ENCODE assay signal across 38 mouse cellular contexts in the genomic region with DNA sequence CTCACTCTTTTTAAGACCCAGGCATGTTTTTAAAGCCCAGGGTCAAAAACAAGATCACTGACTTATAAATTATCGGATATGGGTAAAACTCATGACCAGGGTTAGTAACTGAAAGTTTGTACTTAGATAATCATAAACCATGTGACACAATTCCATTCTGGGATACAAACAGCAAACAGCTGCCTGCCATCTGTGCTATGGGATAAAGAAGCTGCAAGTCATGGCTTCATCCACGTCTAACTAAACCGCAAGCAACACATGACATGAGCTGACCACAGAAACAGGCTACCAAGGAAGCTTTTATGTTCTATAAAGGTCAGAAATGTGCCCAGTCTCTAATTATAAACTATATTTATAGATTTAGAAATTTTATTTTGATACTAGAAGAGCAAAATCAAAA. TPM values are rescaled to one million over a fixed set of nuclear protein-coding genes. Genes with fewer than 3 reads are reported as not detected.
DNase-seq lines count a peak whose midpoint lies in the region; ATAC-seq and TF ChIP-seq lines count a peak whose summit lies in the region.
"Had no signal": no experiment of that assay in that cellular context is flagged by ENCODE, and none has a peak within 500 bp of the region (broad histone marks: within the 10 kb centered on the region; RNA-seq: fewer than 3 reads in every experiment).

No protein-coding gene starts in this region.

- H3K36me3 ChIP-seq in liver, embryonic 14.5 days (replicated peaks; ENCODE audit: control insufficient read depth, insufficient read depth, low read depth) = peaks cover 53% of the 10 kb centered on the region
- H3K36me3 ChIP-seq in myocyte (ENCODE audit: control insufficient read depth, insufficient read depth) = peaks cover 65% of the 10 kb centered on the region

- H3ac ChIP-seq in myocyte (ENCODE audit: control insufficient read depth, insufficient read length) = no peak overlapping the region

- no peak for TF ChIP-seq CTCF in gastrocnemius, adult 2 months (IDR thresholded peaks at IDR 0.05)
- no peak for TF ChIP-seq CTCF in liver, embryonic 14.5 days (IDR thresholded peaks at IDR 0.05; ENCODE audit: low read depth)

- no peaks in the 10 kb centered on the region for H3K9me3 ChIP-seq in liver, embryonic 14.5 days (ENCODE audit: control insufficient read depth, low read length)
- H3K9me3 ChIP-seq: embryonic facial prominence, embryonic 13.5 days; forebrain, embryonic 12.5 days; heart, embryonic 13.5 days; hindbrain, embryonic 13.5 days; limb, embryonic 13.5 days; neural tube, embryonic 15.5 days had no signal

- no peak for TF ChIP-seq POLR2A in myocyte (IDR thresholded peaks at IDR 0.05; ENCODE audit: insufficient read length, low read depth)

- peak; percentile 37 for TF ChIP-seq EP300 in liver, embryonic 14.5 days (IDR thresholded peaks at IDR 0.05; ENCODE audit: low read depth)

- no peaks in the 10 kb centered on the region for H3K27me3 ChIP-seq in liver, embryonic 14.5 days (ENCODE audit: control insufficient read depth, insufficient read depth, low read length)
- H3K27me3 ChIP-seq in myocyte (ENCODE audit: control insufficient read depth, insufficient read depth, insufficient read length) = no peaks in the 10 kb centered on the region
- H3K27me3 ChIP-seq: embryonic facial prominence, embryonic 13.5 days; forebrain, embryonic 12.5 days; heart, embryonic 13.5 days; hindbrain, embryonic 13.5 days; limb, embryonic 13.5 days; neural tube, embryonic 15.5 days; Patski had no signal

- no peak for DNase-seq in gastrocnemius, adult 2 months
- no peak for DNase-seq in gastrocnemius, postnatal 25 days
- peak; percentile 32 for DNase-seq in kidney, adult 9 months
- DNase-seq in kidney, adult 8-10 months = no peak
- DNase-seq in liver, embryonic 14.5 days (ENCODE audit: low read depth in 3 of 3, low spot score in 3 of 3) = no peak
- DNase-seq in liver = no peak
- DNase-seq: adrenal gland, postnatal 10 days; cerebellum, adult 11 months; cerebellum, adult 9-10 months; cerebellum, postnatal 36 days; embryo, embryonic 11 days; forebrain, postnatal 0 days; gastrocnemius, postnatal 10 days; heart, postnatal 36 days; kidney, postnatal 36 days; lung, adult 18-20 months; lung, postnatal 4 days; midbrain, embryonic 14.5 days; retina, postnatal 1 day; right cerebral cortex, postnatal 14 days; spleen, adult 18-20 months; thymus, postnatal 25 days had no signal

- no peak overlapping the region for H3K4me3 ChIP-seq in gastrocnemius, adult 2 months
- H3K4me3 ChIP-seq in liver, embryonic 14.5 days (ENCODE audit: insufficient read depth in 1 of 2, low read depth in 2 of 2, low read length in 2 of 2) = no peak overlapping the region
- H3K4me3 ChIP-seq in myocyte = no peak overlapping the region
- H3K4me3 ChIP-seq: embryonic facial prominence, embryonic 13.5 days; erythroblast, embryonic 14.5 days; forebrain, embryonic 12.5 days; heart, embryonic 13.5 days; hindbrain, embryonic 13.5 days; layer of hippocampus, adult 2 months; left cerebral cortex, adult 2 months; limb, embryonic 13.5 days; neural tube, embryonic 15.5 days had no signal

- H3K79me2 ChIP-seq in myocyte (ENCODE audit: control insufficient read depth, insufficient read depth) = peaks cover 69% of the 10 kb centered on the region

- 58% methylated on average over 3 of the region's 3 CpGs for WGBS in liver, embryonic 14.5 days (ENCODE audit: insufficient replicate concordance)

- intact Hi-C loops in gastrocnemius, adult 2 months (cut with DNase I) = no loop called here

- no peaks in the 10 kb centered on the region for H3K4me1 ChIP-seq in liver, embryonic 14.5 days (replicated peaks; ENCODE audit: control insufficient read depth in 2 of 2, insufficient read depth in 2 of 2, low read length in 1 of 2)
- H3K4me1 ChIP-seq: forebrain, embryonic 12.5 days; limb, embryonic 13.5 days; neural tube, embryonic 15.5 days had no signal

- H3K4me2 ChIP-seq in liver, embryonic 14.5 days (ENCODE audit: low read depth) = no peak overlapping the region
- H3K4me2 ChIP-seq in myocyte (ENCODE audit: low read depth) = peak overlapping the region; percentile 8
- H3K4me2 ChIP-seq: embryonic facial prominence, embryonic 13.5 days; forebrain, embryonic 12.5 days; heart, embryonic 13.5 days; hindbrain, embryonic 13.5 days; limb, embryonic 13.5 days; neural tube, embryonic 15.5 days had no signal

- ATAC-seq in liver, embryonic 14.5 days (ENCODE audit: insufficient read depth) = no peak
- ATAC-seq in erythroid progenitor cell, adult 5-6 weeks (replicated peaks; ENCODE audit: low FRiP score, poor library complexity, severe bottlenecking) = no peak
- ATAC-seq: forebrain, postnatal 0 days; intestine, postnatal 0 days; lung, postnatal 0 days; Patski had no signal

- no peak overlapping the region for H3K9ac ChIP-seq in liver, embryonic 14.5 days (replicated peaks)
- H3K9ac ChIP-seq: embryonic facial prominence, embryonic 13.5 days; forebrain, embryonic 12.5 days; forebrain, postnatal 0 days; heart, embryonic 13.5 days; hindbrain, embryonic 13.5 days; limb, embryonic 13.5 days; neural tube, embryonic 15.5 days had no signal

- peak overlapping the region; percentile 49 for H3K27ac ChIP-seq in gastrocnemius, adult 2 months
- no peak overlapping the region for H3K27ac ChIP-seq in liver, embryonic 14.5 days
- H3K27ac ChIP-seq: embryonic facial prominence, embryonic 13.5 days; forebrain, embryonic 12.5 days; heart, embryonic 13.5 days; hindbrain, embryonic 13.5 days; layer of hippocampus, adult 2 months; left cerebral cortex, adult 2 months; limb, embryonic 13.5 days; neural tube, embryonic 15.5 days had no signal

TF ChIP-seq in myocyte, 11 proteins besides CTCF, POLR2A, EP300 and RAD21:
- TF ChIP-seq MAX (IDR thresholded peaks at IDR 0.05; ENCODE audit: low read depth) = no peak
- TF ChIP-seq TCF12 (IDR thresholded peaks at IDR 0.05; ENCODE audit: insufficient read depth, poor library complexity, severe bottlenecking) = peak; percentile 84
- no peak for TF ChIP-seq POLR2AphosphoS2 (IDR thresholded peaks at IDR 0.05; ENCODE audit: insufficient read length, low read depth)
- TF ChIP-seq REST (IDR thresholded peaks at IDR 0.05; ENCODE audit: insufficient read depth, insufficient read length) = no peak
- no peak for TF ChIP-seq SRF (IDR thresholded peaks at IDR 0.05; ENCODE audit: control insufficient read depth, insufficient read length, low read depth)
- TF ChIP-seq MYOD1 (IDR thresholded peaks at IDR 0.05; ENCODE audit: control insufficient read depth in 1 of 3, insufficient read length in 2 of 3, low read depth in 2 of 3) = peak; percentile 67 to 89 (median 88)
- TF ChIP-seq E2F4 (IDR thresholded peaks at IDR 0.05; ENCODE audit: insufficient read depth) = no peak
- TF ChIP-seq TCF3 (IDR thresholded peaks at IDR 0.05; ENCODE audit: insufficient read length, low read depth) = peak; percentile 73
- peak; percentile 42 for TF ChIP-seq USF1 (IDR thresholded peaks at IDR 0.05; ENCODE audit: low read depth)
- TF ChIP-seq CEBPB (IDR thresholded peaks at IDR 0.05; ENCODE audit: insufficient read depth, poor library complexity, severe bottlenecking) = no peak
- TF ChIP-seq MYOG (IDR thresholded peaks at IDR 0.05; ENCODE audit: control insufficient read depth in 1 of 3, insufficient read depth in 1 of 3, insufficient read length in 2 of 3, low read depth in 2 of 3) = peak in 2 of 3 experiments; percentile 60 to 95

RNA-seq across cellular contexts. Expression of gene Cdc42, which starts 31.0 kb away (rescaled TPM):
- 100 to 1,000 TPM; 169 to 187 TPM for total RNA-seq in gastrocnemius, adult 2 months (2021)
- 100 to 1,000 TPM; 159 to 174 TPM for total RNA-seq in gastrocnemius, postnatal 25 days (2021)
- 67.7 and 91.6 TPM in 2 replicates for polyA plus RNA-seq in liver, embryonic 14.5 days (2012; rRNA removed)
- polyA plus RNA-seq in liver, embryonic 14.5 days (2014; fragmentation: Nextera tagmentation; extraction: Ambion mirVana) = 259 and 262 TPM in 2 replicates
- polyA plus RNA-seq in myocyte (2012; fragmentation: generic; extraction: Trizol) = 298 TPM
- 284 and 321 TPM in 2 replicates for total RNA-seq in erythroid progenitor cell, adult 5-6 weeks (2015; ENCODE audit: low replicate concordance)
- total RNA-seq in erythroid progenitor cell, adult 5-6 weeks (2017; ENCODE audit: low replicate concordance) = 140 and 178 TPM in 2 replicates

RNA-seq across cellular contexts. Expression of gene Wnt4, which starts 49.2 kb away (rescaled TPM):
- total RNA-seq in gastrocnemius, adult 2 months (2021) = 10 to 100 TPM in 1 of 2 experiments, 1 to 10 TPM in 1; 9.2 to 13.0 TPM
- 10 to 100 TPM in 1 of 2 experiments, 1 to 10 TPM in 1; 6.4 to 10.0 TPM for total RNA-seq in gastrocnemius, postnatal 25 days (2021)
- 0.16 and 0.25 TPM in 2 replicates for polyA plus RNA-seq in liver, embryonic 14.5 days (2012; rRNA removed)
- 0.09 and 0.14 TPM in 2 replicates for polyA plus RNA-seq in liver, embryonic 14.5 days (2014; fragmentation: Nextera tagmentation; extraction: Ambion mirVana)
- 5.2 TPM for polyA plus RNA-seq in myocyte (2012; fragmentation: generic; extraction: Trizol)
- not detected in 2 replicates for total RNA-seq in erythroid progenitor cell, adult 5-6 weeks (2015; ENCODE audit: low replicate concordance)
- 0.98 TPM in 1 of 2 replicates, not detected in the other for total RNA-seq in erythroid progenitor cell, adult 5-6 weeks (2017; ENCODE audit: low replicate concordance)
- total RNA-seq: MEL; monocyte, adult 5-6 weeks had no signal
